Mouse (Mus musculus) limb, embryonic 12.5 days (tissue): ENCODE data around the gene Kif17. TPM values are rescaled to one million over a fixed set of nuclear protein-coding genes. Genes with fewer than 3 reads are reported as not detected.

Experiments
- ATAC-seq: fragments of 200-750 bp; cut with Nextera tagmentation; 2 replicates; pipeline ENCODE4 v1.8.0; 2017; ENCODE audit warnings: low read depth, moderate TSS enrichment; ENCODE audit not compliant: insufficient number of reproducible peaks, insufficient read depth, low FRiP score, low TSS enrichment
- H3K27ac ChIP-seq: fragments of 300-500 bp; sonication (generic); 2 replicates; pipeline ENCODE4 v1.5.1; 2016; ENCODE audit warnings: mild to moderate bottlenecking, moderate library complexity
- H3K27me3 ChIP-seq: fragments of 300-500 bp; sonication (generic); 2 replicates; pipeline ENCODE4 v1.6.1; 2016; ENCODE audit warnings: mild to moderate bottlenecking, moderate library complexity
- H3K36me3 ChIP-seq: fragments of 300-500 bp; sonication (generic); 2 replicates; pipeline ENCODE4 v1.6.1; 2016; ENCODE audit warnings: mild to moderate bottlenecking, moderate library complexity
- H3K4me1 ChIP-seq: fragments of 300-500 bp; sonication (generic); replicated peaks from 2 replicates; pipeline ENCODE4 v1.6.1; 2016
- H3K4me2 ChIP-seq: fragments of 300-500 bp; sonication (generic); 2 replicates; pipeline ENCODE4 v1.6.1; 2016; ENCODE audit warnings: mild to moderate bottlenecking, moderate library complexity
- H3K4me3 ChIP-seq: fragments of 300-500 bp; sonication (generic); replicated peaks from 2 replicates; pipeline ENCODE4 v1.5.1; 2016; ENCODE audit warnings: mild to moderate bottlenecking
- H3K9ac ChIP-seq: fragments of 300-500 bp; sonication (generic); replicated peaks from 2 replicates; pipeline ENCODE4 v1.6.1; 2016; ENCODE audit warnings: mild to moderate bottlenecking, moderate library complexity
- H3K9me3 ChIP-seq: fragments of 300-500 bp; sonication (generic); 2 replicates; pipeline ENCODE4 v1.6.1; 2016; ENCODE audit warnings: mild to moderate bottlenecking, moderate library complexity
- WGBS: fragments of 180-500 bp; shearing (Covaris S2); methylation state at CpG from one replicate; pipeline ENCODE4 v1.1.7; 2016; 5-methylcytosine and 5-hydroxymethylcytosine counted together
- polyA plus RNA-seq: library from polyadenylated mRNA; unstranded; fragments of >200 nt; fragmentation: Nextera tagmentation; extraction: Ambion mirVana; gene quantifications from 2 replicates; pipeline ENCODE4 v1.2.1, GENCODE M21; 2016

Gene Kif17
- polyA plus RNA-seq, 1 experiment from 2014 or later, result 1.3 TPM

GRCm38 (mm10) chr4:138219331-138219730, 30.9 kb upstream of the Kif17 start:
- H3K27ac ChIP-seq, result no peak overlapping the region
- H3K4me2 ChIP-seq, result no peak overlapping the region
- peaks cover 44% of the 10 kb centered on the region for H3K36me3 ChIP-seq
- no peak overlapping the region for H3K9ac ChIP-seq
- no peak overlapping the region for H3K4me3 ChIP-seq
- 92% methylated on average over 5 of the region's 5 CpGs for WGBS
- no peaks in the 10 kb centered on the region for H3K9me3 ChIP-seq
- no peaks in the 10 kb centered on the region for H3K27me3 ChIP-seq
- no peak for ATAC-seq
- H3K4me1 ChIP-seq, result peaks cover 32% of the 10 kb centered on the region

GRCm38 (mm10) chr4:138220761-138221160, 29.5 kb upstream of the Kif17 start:
- 83% methylated on average over 7 of the region's 7 CpGs for WGBS
- no peak for ATAC-seq
- Histone ChIP-seq H3K9me3 (no peaks in the 10 kb centered on the region), H3K4me1 (peaks cover 28% of the 10 kb centered on the region), H3K36me3 (peaks cover 56% of the 10 kb centered on the region), H3K4me3 (no peak overlapping the region), H3K27me3 (no peaks in the 10 kb centered on the region), H3K4me2 (no peak overlapping the region), H3K9ac (no peak overlapping the region), H3K27ac (no peak overlapping the region)

DNA sequence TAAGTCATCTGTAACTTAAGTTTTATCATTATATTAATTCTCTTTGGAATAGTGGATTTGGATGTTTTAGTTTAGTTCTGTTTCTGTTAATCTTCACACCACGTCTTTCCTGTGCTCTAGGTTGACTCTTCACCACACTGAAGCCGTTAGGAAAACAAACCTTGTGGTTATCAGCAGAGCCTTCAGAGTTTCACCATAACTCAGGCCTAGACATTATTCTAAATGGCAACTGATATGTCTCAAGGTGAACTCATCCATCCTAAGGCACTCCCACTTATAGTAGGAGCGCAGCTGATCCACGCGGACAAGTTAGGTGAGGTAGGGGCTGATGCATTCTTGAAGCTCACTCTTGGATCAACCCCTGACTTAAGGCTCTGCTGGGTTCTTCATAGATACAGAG, 28.8 kb upstream of the Kif17 start:
- Histone ChIP-seq H3K4me1 (peaks cover 25% of the 10 kb centered on the region), H3K9me3 (no peaks in the 10 kb centered on the region), H3K27me3 (no peaks in the 10 kb centered on the region), H3K9ac (no peak overlapping the region), H3K4me2 (no peak overlapping the region), H3K27ac (no peak overlapping the region), H3K4me3 (no peak overlapping the region), H3K36me3 (peaks cover 63% of the 10 kb centered on the region)
- ATAC-seq, result no peak
- 88% methylated on average over 5 of the region's 5 CpGs for WGBS

DNA sequence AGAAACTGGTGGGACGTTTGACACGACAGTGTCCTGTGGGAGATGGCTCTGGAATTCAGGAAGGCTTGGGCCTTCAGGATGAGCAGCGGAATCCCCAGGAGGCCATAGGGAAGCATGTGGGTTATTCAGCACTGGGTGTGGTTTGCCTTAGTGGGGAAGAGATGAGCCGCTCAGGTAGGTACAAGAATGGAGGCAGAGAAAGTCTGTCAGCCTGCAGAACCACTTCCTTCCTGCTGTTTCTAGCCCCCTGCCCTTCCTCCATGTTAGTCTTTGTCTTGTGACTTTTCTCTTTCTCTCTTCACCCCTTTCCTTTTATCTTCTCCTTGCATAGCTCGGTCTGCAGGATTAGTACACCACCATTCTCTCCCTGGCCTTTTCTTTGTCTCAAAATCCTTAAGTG, 27.8 kb upstream of the Kif17 start:
- H3K4me2 ChIP-seq, result no peak overlapping the region
- no peak overlapping the region for H3K27ac ChIP-seq
- H3K36me3 ChIP-seq, result peaks cover 71% of the 10 kb centered on the region
- no peak overlapping the region for H3K4me3 ChIP-seq
- peaks cover 25% of the 10 kb centered on the region for H3K4me1 ChIP-seq
- no peak for ATAC-seq
- WGBS, result 88% methylated on average over 5 of the region's 5 CpGs
- no peaks in the 10 kb centered on the region for H3K27me3 ChIP-seq
- no peak overlapping the region for H3K9ac ChIP-seq
- H3K9me3 ChIP-seq, result no peaks in the 10 kb centered on the region

DNA sequence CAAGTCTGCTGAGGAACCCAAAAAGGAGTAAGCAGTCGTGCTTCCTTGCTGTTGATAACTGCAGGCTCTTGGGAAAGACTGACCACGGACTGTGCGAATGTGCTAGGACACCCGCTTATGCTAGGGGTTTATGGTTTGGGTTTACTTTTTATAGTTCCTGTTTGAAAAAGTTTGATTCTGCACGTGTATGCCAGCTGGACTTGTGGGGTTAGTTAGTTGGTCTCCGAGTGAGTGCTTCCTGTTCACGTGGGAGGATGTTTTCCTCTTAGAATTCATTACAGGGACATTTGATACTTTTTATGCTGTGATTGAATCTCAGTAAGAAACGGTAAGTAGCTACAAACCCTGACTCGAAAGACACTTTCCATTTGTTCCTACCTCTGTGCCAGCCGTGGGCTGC, 26.6 kb upstream of the Kif17 start:
- peaks cover 79% of the 10 kb centered on the region for H3K36me3 ChIP-seq
- H3K9me3 ChIP-seq, result no peaks in the 10 kb centered on the region
- peaks cover 15% of the 10 kb centered on the region for H3K4me1 ChIP-seq
- H3K4me2 ChIP-seq, result no peak overlapping the region
- H3K9ac ChIP-seq, result no peak overlapping the region
- H3K4me3 ChIP-seq, result no peak overlapping the region
- no peaks in the 10 kb centered on the region for H3K27me3 ChIP-seq
- no peak for ATAC-seq
- no peak overlapping the region for H3K27ac ChIP-seq
- 72% methylated on average over 10 of the region's 10 CpGs for whole genome bisulfite sequencing

DNA sequence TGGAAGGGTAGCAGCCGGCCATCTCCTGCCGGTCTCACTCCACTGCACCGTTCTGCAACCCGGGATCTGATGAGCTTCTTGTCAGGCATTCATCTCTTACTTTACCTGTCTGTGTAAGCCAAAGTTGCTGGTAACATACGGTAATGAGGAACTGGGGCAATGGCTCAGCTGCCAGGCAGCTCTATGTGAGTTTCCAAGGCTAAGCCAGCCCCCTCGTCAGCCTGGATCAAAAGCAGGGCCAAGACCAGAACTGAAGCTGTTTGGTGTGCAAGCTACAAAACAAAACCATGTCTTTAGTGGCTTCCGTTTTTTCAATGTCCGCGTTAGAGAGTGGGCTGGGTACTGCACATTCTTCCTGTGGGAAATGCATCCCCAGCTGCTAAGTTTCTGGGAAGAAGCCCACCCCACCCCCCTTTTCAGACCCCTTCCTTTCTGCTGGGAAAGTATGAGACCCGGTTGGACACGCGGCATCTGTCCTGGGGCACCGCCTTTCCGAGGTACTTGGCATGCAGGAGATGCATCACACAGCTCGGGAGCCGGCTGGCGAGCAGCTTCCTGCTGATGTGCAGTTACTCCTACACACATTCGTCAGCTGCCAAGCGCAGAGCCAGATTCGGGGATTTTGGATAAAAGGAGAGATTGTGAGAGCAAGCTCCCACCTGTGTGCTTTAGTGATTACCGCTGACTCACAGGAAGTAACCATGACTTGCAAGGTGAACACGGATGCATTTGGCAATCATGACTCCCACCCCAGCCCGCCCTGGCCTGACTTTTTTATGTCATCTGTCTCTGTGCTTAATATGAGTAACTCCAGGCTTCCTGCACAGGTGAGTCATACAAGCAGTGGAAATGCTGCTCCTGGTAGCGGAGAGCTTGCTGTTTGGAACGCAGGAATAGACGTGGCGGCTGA, 3.2 kb upstream of the Kif17 start:
- Histone ChIP-seq H3K9me3 (no peaks in the 10 kb centered on the region), H3K27me3 (peaks cover 33% of the 10 kb centered on the region), H3K9ac (no peak overlapping the region), H3K27ac (no peak overlapping the region), H3K4me2 (no peak overlapping the region), H3K4me1 (peaks cover 28% of the 10 kb centered on the region), H3K4me3 (no peak overlapping the region), H3K36me3 (peaks cover 59% of the 10 kb centered on the region)
- WGBS, result 80% methylated on average over 27 of the region's 27 CpGs
- ATAC-seq, result no peak

DNA sequence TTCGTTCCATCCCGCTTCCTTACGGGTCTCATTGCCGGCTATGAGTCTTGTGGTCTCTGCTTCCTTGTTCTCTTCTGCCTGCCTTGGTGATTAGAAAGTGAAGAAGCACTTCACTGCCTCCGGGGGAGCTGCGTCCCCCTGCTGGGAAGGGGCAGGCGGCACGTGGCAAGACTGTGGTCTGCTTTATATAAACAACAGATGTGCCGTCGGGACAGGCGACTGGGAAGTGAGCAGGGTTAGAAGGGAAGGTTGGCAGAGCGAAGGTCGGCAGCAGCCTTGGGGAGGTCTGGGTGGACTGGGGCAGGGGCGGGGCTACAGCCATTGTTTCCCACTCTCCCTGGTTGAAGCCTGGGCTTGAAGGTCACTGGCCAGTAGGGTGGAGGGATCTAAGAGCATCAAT, 1.6 kb downstream of the Kif17 start:
- Histone ChIP-seq H3K9me3 (no peaks in the 10 kb centered on the region), H3K27me3 (peaks cover 68% of the 10 kb centered on the region), H3K4me2 (peak overlapping the region; percentile 99), H3K36me3 (peaks cover 11% of the 10 kb centered on the region), H3K4me1 (peaks cover 41% of the 10 kb centered on the region), H3K4me3 (peak overlapping the region; percentile 58), H3K9ac (no peak overlapping the region; the same call in 1 of the 2 replicates), H3K27ac (no peak overlapping the region)
- no peak for ATAC-seq
- WGBS, result 0% methylated on average over 14 of the region's 14 CpGs

GRCm38 (mm10) chr4:138252231-138252630, 2.0 kb downstream of the Kif17 start:
- WGBS, result 8% methylated on average over 5 of the region's 5 CpGs
- Histone ChIP-seq H3K36me3 (peaks cover 7% of the 10 kb centered on the region; the same call in 1 of the 2 replicates), H3K9me3 (no peaks in the 10 kb centered on the region), H3K9ac (no peak overlapping the region; the same call in 1 of the 2 replicates), H3K4me1 (peaks cover 41% of the 10 kb centered on the region), H3K27ac (no peak overlapping the region), H3K4me3 (peak overlapping the region; percentile 58), H3K4me2 (peak overlapping the region; percentile 99), H3K27me3 (peaks cover 68% of the 10 kb centered on the region)
- ATAC-seq, result no peak

DNA sequence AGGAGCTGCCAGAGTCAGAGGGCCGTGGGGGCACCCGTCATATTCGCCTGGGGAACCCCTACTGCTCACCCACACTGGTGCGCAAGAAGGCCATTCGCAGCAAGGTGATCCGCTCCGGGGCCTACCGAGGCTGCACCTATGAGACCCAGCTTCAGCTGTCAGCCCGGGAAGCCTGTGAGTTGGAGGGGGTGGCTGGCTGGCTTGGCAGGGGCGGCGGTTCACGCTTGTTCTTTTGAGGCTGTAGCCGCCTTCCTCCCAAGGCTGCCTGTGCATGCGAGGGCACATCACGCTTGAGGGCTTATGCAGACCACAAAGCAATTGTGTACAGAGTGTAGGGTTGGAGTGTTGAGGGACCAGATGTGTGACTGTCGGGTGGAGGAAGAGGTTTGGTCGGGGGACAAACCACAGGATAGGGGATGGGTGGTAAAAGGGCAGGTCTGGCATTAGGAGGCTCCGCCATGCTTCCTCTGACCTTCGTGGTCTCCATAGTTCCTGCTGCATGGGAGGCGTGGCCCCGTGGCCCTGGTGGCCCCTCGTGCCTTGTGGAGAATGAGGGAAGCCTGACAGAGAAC, 7.0 kb downstream of the Kif17 start:
- H3K4me1 ChIP-seq, result peaks cover 11% of the 10 kb centered on the region
- H3K4me3 ChIP-seq, result no peak overlapping the region
- H3K4me2 ChIP-seq, result no peak overlapping the region
- peaks cover 62% of the 10 kb centered on the region for H3K27me3 ChIP-seq
- 0 out of 2 replicates have a peak, but pooled peaks cover 2% of the 10 kb centered on the region for H3K36me3 ChIP-seq
- WGBS, result 83% methylated on average over 22 of the region's 22 CpGs
- ATAC-seq, result no peak
- no peak overlapping the region for H3K9ac ChIP-seq
- no peak overlapping the region for H3K27ac ChIP-seq
- H3K9me3 ChIP-seq, result no peaks in the 10 kb centered on the region

GRCm38 (mm10) chr4:138258663-138259062, 8.4 kb downstream of the Kif17 start:
- Histone ChIP-seq H3K4me3 (no peak overlapping the region), H3K4me2 (no peak overlapping the region), H3K9ac (no peak overlapping the region), H3K4me1 (0 out of 2 replicates have a peak, but pooled peaks cover 7% of the 10 kb centered on the region), H3K27me3 (peaks cover 60% of the 10 kb centered on the region), H3K9me3 (no peaks in the 10 kb centered on the region), H3K27ac (no peak overlapping the region), H3K36me3 (0 out of 2 replicates have a peak, but pooled peaks cover 2% of the 10 kb centered on the region)
- 79% methylated on average over 7 of the region's 7 CpGs for WGBS
- ATAC-seq, result no peak

- Histone ChIP-seq H3K4me1 (0 out of 2 replicates have a peak, but pooled peaks cover 7% of the 10 kb centered on the region), H3K9me3 (no peaks in the 10 kb centered on the region), H3K36me3 (0 out of 2 replicates have a peak, but pooled peaks cover 2% of the 10 kb centered on the region), H3K4me3 (no peak overlapping the region), H3K27me3 (peaks cover 60% of the 10 kb centered on the region), H3K9ac (no peak overlapping the region), H3K4me2 (no peak overlapping the region), H3K27ac (no peak overlapping the region)
- WGBS, result 85% methylated on average over 5 of the region's 5 CpGs
- no peak for ATAC-seq
These were observed 9.2 kb downstream of the Kif17 start for GRCm38 (mm10) chr4:138259482-138259881.
